Mouse (Mus musculus) forebrain, embryonic 16.5 days (tissue): ENCODE results near the gene Saal1. TPM values are rescaled to one million over a fixed set of nuclear protein-coding genes. Genes with fewer than 3 reads are reported as not detected.
"Not testable (repeated sequence)": the region's sequence is repeated elsewhere in the genome, so short reads cannot be mapped to it uniquely, and the experiment has no call there.

ENCODE experiments used
- ATAC-seq: fragments of 200-750 bp; cut with Nextera tagmentation; 2 replicates; pipeline ENCODE4 v1.8.0; 2017; ENCODE audit warnings: mild to moderate bottlenecking, moderate library complexity
- H3K27ac ChIP-seq: fragments of 300-500 bp; sonication (generic); 2 replicates; pipeline ENCODE4 v1.5.1; 2014; ENCODE audit warnings: low read length, control low read depth
- H3K27me3 ChIP-seq: fragments of 300-500 bp; sonication (generic); replicated peaks from 2 replicates; pipeline ENCODE4 v1.6.1; 2014; ENCODE audit warnings: low read length; ENCODE audit not compliant: control insufficient read depth, insufficient read depth
- H3K36me3 ChIP-seq: fragments of 300-500 bp; sonication (generic); 2 replicates; pipeline ENCODE4 v1.6.1; 2014; ENCODE audit not compliant: control insufficient read depth, insufficient read depth
- H3K4me1 ChIP-seq: fragments of 300-500 bp; sonication (generic); replicated peaks from 2 replicates; pipeline ENCODE4 v1.6.1; 2014; ENCODE audit warnings: low read length; ENCODE audit not compliant: control insufficient read depth, insufficient read depth
- H3K4me2 ChIP-seq: fragments of 300-500 bp; sonication (generic); 2 replicates; pipeline ENCODE4 v1.6.1; 2014; ENCODE audit warnings: mild to moderate bottlenecking, low read length, control low read depth
- H3K4me3 ChIP-seq: fragments of 300-500 bp; sonication (generic); replicated peaks from 2 replicates; pipeline ENCODE4 v1.5.1; 2014; ENCODE audit warnings: mild to moderate bottlenecking, low read length, control low read depth
- H3K9ac ChIP-seq: fragments of 300-500 bp; sonication (generic); replicated peaks from 2 replicates; pipeline ENCODE4 v1.6.1; 2014; ENCODE audit warnings: low read depth, low read length, control low read depth
- H3K9me3 ChIP-seq: fragments of 300-500 bp; sonication (generic); 2 replicates; pipeline ENCODE4 v1.6.1; 2016; ENCODE audit warnings: low read length; ENCODE audit not compliant: control insufficient read depth
- WGBS: fragments of 180-500 bp; shearing (Covaris S2); extraction: QIAGEN DNeasy Blood & Tissue Kit; methylation state at CpG from one replicate; pipeline ENCODE4 v1.1.7; 2014; 5-methylcytosine and 5-hydroxymethylcytosine counted together
- polyA plus RNA-seq: library from polyadenylated mRNA; unstranded; fragments of >200 nt; fragmentation: Nextera tagmentation; extraction: Ambion mirVana; gene quantifications from 2 replicates; pipeline ENCODE4 v1.2.1, GENCODE M21; 2015

The Saal1 gene
- polyA plus RNA-seq, 1 experiment from 2014 or later: 20.8 TPM

- Histone ChIP-seq H3K4me3 (no peak overlapping the region), H3K9me3 (no peaks in the 10 kb centered on the region), H3K4me2 (no peak overlapping the region), H3K27ac (no peak overlapping the region), H3K4me1 (peaks cover 3% of the 10 kb centered on the region; the same call in 1 of the 2 replicates), H3K9ac (no peak overlapping the region), H3K27me3 (no peaks in the 10 kb centered on the region), H3K36me3 (no peaks in the 10 kb centered on the region)
- WGBS: 87% methylated on average over 8 of the region's 8 CpGs
- ATAC-seq: no peak
These were observed 34.6 kb downstream of the Saal1 start for GRCm38 (mm10) chr7:46675886-46676285.

- no peaks in the 10 kb centered on the region for H3K36me3 ChIP-seq
- no peaks in the 10 kb centered on the region for H3K9me3 ChIP-seq
- 82% methylated on average over 7 of the region's 7 CpGs for WGBS
- peaks cover 3% of the 10 kb centered on the region; the same call in 1 of the 2 replicates for H3K4me1 ChIP-seq
- H3K27me3 ChIP-seq: no peaks in the 10 kb centered on the region
- no peak overlapping the region for H3K9ac ChIP-seq
- H3K4me3 ChIP-seq: no peak overlapping the region
- H3K27ac ChIP-seq: no peak overlapping the region
- ATAC-seq: no peak
- H3K4me2 ChIP-seq: no peak overlapping the region
These were observed 35.4 kb downstream of the Saal1 start for GRCm38 (mm10) chr7:46675061-46675460.

GRCm38 (mm10) chr7:46672160-46672672 lies 38.3 kb downstream of the Saal1 start, which contains the start of gene Tph1:
Tph1 (minus strand) TSS chr7:46672537.
- no peaks in the 10 kb centered on the region for H3K9me3 ChIP-seq
- no peak within 1 kb of the TSS for H3K4me3 ChIP-seq
- peaks cover 7% of the 10 kb centered on the region; the same call in 1 of the 2 replicates for H3K4me1 ChIP-seq
- no peaks in the 10 kb centered on the region for H3K27me3 ChIP-seq
- H3K4me2 ChIP-seq: no peak within 1 kb of the TSS
- WGBS: 66% methylated on average over 10 of the region's 10 CpGs
- H3K36me3 ChIP-seq: no peaks in the 10 kb centered on the region
- no peak for ATAC-seq
- H3K27ac ChIP-seq: peak within 1 kb of the TSS; percentile 46
- no peak within 1 kb of the TSS for H3K9ac ChIP-seq

- Histone ChIP-seq H3K9me3 (no peaks in the 10 kb centered on the region), H3K27me3 (peaks cover 6% of the 10 kb centered on the region; the same call in 1 of the 2 replicates), H3K9ac (no peak overlapping the region), H3K27ac (no peak overlapping the region), H3K4me3 (no peak overlapping the region), H3K4me1 (peaks cover 8% of the 10 kb centered on the region; the same call in 1 of the 2 replicates), H3K4me2 (peak overlapping the region; percentile 22; the same call in 1 of the 2 replicates), H3K36me3 (no peaks in the 10 kb centered on the region)
- ATAC-seq: no peak
- WGBS: 2% methylated on average over 21 of the region's 21 CpGs
These were observed 43.2 kb downstream of the Saal1 start for GRCm38 (mm10) chr7:46667256-46667655.

- Histone ChIP-seq H3K9me3 (no peaks in the 10 kb centered on the region), H3K4me2 (no peak overlapping the region), H3K27ac (no peak overlapping the region), H3K36me3 (no peaks in the 10 kb centered on the region), H3K4me3 (no peak overlapping the region), H3K27me3 (peaks cover 7% of the 10 kb centered on the region; the same call in 1 of the 2 replicates), H3K9ac (no peak overlapping the region), H3K4me1 (0 out of 2 replicates have a peak, but pooled peaks cover 9% of the 10 kb centered on the region)
- no peak for ATAC-seq
- 38% methylated on average over 9 of the region's 9 CpGs for WGBS
These were observed 45.2 kb downstream of the Saal1 start for GRCm38 (mm10) chr7:46665236-46665635.

- Histone ChIP-seq H3K36me3 (no peaks in the 10 kb centered on the region), H3K27me3 (peaks cover 5% of the 10 kb centered on the region; the same call in 1 of the 2 replicates), H3K9me3 (no peaks in the 10 kb centered on the region), H3K4me1 (0 out of 2 replicates have a peak, but pooled peaks cover 4% of the 10 kb centered on the region), H3K9ac (no peak overlapping the region), H3K4me3 (no peak overlapping the region), H3K27ac (no peak overlapping the region), H3K4me2 (peak overlapping the region; percentile 2; the same call in 1 of the 2 replicates)
- WGBS: 26% methylated on average over 18 of the region's 18 CpGs
- ATAC-seq: no peak
These were observed 48.8 kb downstream of the Saal1 start for GRCm38 (mm10) chr7:46661591-46662090.

- WGBS: 69% methylated on average over 2 of the region's 2 CpGs
- ATAC-seq: no peak
- H3K36me3 ChIP-seq: no peaks in the 10 kb centered on the region
These were observed 58.2 kb downstream of the Saal1 start for GRCm38 (mm10) chr7:46652279-46652678.

GRCm38 (mm10) chr7:46650231-46650630 lies 60.2 kb downstream of the Saal1 start:
- H3K9me3 ChIP-seq, H3K4me2 ChIP-seq, H3K9ac ChIP-seq, H3K27ac ChIP-seq, H3K4me1 ChIP-seq, H3K4me3 ChIP-seq, H3K36me3 ChIP-seq, ATAC-seq, H3K27me3 ChIP-seq: not testable (repeated sequence)
- WGBS: 50% methylated on average over 5 of the region's 5 CpGs

More at GRCm38 (mm10) chr7:46652279-46652678, 58.2 kb downstream of the Saal1 start:
- no peak overlapping the region for H3K4me2 ChIP-seq
- H3K9me3 ChIP-seq: no peaks in the 10 kb centered on the region
- no peaks in the 10 kb centered on the region for H3K27me3 ChIP-seq
- H3K4me3 ChIP-seq: no peak overlapping the region
- no peak overlapping the region for H3K9ac ChIP-seq
- H3K27ac ChIP-seq: no peak overlapping the region
- no peaks in the 10 kb centered on the region for H3K4me1 ChIP-seq

GRCm38 (mm10) chr7:46648431-46649140 lies 61.9 kb downstream of the Saal1 start:
- no peak overlapping the region for H3K27ac ChIP-seq
- no peak overlapping the region for H3K4me3 ChIP-seq
- no peak overlapping the region for H3K4me2 ChIP-seq
- no peaks in the 10 kb centered on the region for H3K9me3 ChIP-seq
- H3K27me3 ChIP-seq: no peaks in the 10 kb centered on the region
- H3K4me1 ChIP-seq: no peaks in the 10 kb centered on the region
- ATAC-seq: no peak
- H3K36me3 ChIP-seq: no peaks in the 10 kb centered on the region
- H3K9ac ChIP-seq: no peak overlapping the region
- WGBS: 68% methylated on average over 4 of the region's 4 CpGs
